Mouse (Mus musculus) G1E-ER4 (cell line): Measurements from ENCODE around the gene Slc27a3. TPM values are rescaled to one million over a fixed set of nuclear protein-coding genes. Genes with fewer than 3 reads are reported as not detected.

ENCODE experiments used
- GATA1 ChIP-seq: IDR thresholded peaks from one replicate; pipeline ENCODE4 v1.8.0; 2012; ENCODE audit warnings: low read length, inconsistent platforms
- polyA plus RNA-seq: library from polyadenylated mRNA; stranded (reverse); fragments of >175 nt; gene quantifications from 2 replicates; pipeline ENCODE4 v1.2.3, GENCODE M21; 2012

Gene Slc27a3
- polyA plus RNA-seq, 1 experiment, result 3.4 TPM

DNA sequence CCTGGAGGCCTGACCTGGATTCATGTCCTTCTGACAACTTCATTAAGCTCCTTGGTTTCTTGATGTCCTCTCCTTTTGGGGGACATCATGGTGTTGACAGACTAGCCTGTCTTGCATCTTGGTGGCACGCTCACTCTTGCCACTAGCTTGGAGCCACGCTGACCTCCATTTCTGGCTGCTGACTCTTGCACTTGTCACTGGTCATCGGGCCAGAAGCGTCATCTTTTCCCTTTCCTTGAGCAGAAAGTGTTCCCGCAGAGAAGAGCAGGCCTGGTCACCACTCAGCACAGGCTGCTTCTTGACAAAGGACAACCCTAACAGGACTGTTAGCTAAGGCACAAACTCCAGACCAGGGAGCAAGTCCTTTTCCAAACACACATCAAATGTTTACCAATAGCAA is 16.7 kb upstream of the Slc27a3 start:
- no peak for TF ChIP-seq GATA1

DNA sequence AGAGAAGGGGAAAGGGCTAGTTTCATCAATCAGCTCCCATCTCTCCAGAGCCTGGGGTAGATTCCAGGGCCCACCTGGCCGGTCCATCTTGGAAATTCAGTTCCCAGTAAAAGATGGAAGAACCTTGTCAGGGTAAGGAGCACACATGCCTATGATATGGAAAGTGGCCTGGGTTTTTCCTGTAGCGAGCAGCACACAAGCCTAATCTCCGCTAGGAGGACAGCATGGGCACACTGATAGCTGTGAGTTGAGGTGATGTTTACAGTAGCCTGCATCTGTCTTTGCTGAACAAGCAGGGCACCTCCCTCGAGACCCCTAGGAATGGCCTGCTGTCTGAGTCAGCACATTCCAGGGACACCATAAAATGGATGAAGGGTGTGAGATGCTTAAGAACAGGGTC is 14.9 kb upstream of the Slc27a3 start:
- TF ChIP-seq GATA1, result no peak

DNA sequence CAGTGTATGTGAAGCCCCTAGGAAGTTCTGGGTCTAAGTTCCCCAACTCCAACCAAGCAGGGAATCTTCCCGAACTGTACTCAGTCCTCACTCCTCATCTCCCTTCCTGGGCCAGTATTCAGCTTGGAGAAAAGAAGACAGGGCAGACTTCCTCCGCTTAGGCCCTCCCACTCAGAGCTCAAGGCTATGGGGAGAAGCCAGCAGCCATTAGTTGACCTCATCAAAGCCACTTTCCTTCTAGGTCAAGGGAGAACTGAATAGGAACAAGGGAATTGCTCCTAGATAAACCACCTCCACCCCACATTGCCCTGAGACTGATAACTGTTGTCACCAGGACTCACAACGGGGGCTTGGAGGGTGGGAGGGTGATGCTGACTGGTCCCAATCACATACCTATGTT is 14.4 kb upstream of the Slc27a3 start:
- no peak for TF ChIP-seq GATA1

DNA sequence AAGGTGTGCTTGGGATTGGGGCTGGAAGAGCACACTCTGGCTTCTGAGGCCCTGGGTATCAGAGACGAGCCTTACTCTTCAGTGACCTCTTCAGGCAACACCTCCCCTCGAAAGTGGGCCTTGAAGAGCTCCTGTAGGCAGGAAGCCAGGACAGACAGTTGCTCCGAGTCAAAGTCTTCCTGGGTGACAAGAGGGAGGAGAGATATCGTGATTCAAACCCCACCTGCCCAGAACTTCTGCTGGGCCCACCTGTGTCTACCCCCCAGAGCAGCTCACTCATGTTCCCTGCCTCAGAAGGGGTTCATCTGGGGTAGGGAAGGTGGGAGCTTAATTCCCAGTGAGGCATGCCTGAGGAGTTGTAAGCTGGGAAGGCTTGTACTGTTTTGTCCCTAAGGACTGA is 11.3 kb upstream of the Slc27a3 start:
- no peak for TF ChIP-seq GATA1

DNA sequence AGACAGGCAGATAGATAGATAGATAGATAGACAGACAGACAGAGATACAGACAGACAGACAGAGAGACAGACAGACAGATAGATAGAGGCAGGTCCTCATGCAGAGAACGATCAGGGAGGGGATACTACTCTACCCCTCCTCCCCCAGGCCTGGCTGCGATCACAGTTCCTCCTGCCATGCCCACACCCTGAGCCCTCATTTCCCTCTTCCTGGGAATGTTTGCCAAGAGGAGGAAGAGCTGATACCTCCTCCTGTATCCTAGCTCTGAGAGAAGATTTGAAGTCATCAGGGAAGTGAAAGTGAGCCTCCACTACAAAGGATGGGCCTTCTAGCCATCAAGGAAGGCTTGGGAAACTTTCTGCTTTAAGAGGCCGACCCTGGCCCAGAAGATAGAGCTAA is 5.9 kb upstream of the Slc27a3 start:
- no peak for TF ChIP-seq GATA1

DNA sequence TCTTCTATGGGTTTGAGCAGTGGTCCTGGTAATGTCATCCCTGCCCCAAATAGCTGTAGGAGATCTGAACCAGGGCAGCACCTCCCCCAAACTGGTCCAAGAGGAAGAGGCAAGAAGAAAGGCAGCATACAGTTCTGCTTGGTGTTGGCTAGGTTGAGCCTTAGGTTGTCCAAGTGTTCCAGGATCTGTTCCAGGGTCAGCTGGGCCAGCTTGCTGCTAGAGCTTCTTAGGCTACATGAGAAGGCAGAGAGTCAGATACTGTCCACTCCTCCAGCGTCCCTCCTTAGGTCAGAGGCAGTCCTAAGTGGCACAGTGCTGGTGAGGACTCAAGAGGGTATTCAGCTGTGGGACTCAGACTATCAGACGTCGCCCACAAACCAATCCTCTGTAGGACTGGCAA is 2.9 kb upstream of the Slc27a3 start:
- no peak for TF ChIP-seq GATA1

DNA sequence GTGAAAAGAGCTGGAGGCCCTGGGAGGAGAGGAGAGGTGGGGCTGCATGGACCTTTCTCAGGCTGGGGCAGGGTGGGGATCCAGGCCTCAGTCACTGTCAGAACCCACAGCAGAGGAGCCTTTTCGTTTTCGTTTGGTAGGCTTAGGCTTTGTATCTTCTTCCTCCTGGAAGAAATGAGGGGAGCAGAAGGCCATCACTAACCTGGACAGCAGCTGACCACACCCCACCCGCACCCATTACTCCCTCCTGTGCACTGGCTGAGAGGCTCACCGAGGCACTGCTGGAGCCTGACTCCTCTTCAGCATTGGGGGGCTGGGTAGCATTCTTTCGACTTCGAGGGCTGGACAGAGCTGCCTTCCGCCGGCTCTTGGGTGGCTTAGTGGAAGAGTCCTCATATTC is 2.2 kb upstream of the Slc27a3 start:
- no peak for TF ChIP-seq GATA1

DNA sequence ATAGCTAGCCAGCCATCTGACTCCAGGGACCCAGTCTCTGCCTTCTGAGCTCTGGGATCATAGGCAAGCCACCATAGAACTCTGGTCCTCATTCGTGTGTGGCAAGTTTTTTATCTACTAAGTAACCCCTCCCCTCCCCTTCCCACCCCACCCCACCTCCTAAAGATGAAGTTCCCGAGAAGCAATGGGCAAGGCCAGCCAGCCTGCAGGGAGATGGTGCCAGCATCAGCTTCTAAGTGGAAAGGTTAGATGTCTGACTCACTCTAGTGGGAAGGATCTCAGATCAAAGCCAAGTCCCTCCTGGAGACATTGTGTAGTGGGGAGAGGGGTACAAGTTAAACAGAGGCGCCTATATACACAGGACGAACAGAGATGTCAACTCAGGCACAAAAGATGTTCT is 1.3 kb upstream of the Slc27a3 start:
- no peak for TF ChIP-seq GATA1

DNA sequence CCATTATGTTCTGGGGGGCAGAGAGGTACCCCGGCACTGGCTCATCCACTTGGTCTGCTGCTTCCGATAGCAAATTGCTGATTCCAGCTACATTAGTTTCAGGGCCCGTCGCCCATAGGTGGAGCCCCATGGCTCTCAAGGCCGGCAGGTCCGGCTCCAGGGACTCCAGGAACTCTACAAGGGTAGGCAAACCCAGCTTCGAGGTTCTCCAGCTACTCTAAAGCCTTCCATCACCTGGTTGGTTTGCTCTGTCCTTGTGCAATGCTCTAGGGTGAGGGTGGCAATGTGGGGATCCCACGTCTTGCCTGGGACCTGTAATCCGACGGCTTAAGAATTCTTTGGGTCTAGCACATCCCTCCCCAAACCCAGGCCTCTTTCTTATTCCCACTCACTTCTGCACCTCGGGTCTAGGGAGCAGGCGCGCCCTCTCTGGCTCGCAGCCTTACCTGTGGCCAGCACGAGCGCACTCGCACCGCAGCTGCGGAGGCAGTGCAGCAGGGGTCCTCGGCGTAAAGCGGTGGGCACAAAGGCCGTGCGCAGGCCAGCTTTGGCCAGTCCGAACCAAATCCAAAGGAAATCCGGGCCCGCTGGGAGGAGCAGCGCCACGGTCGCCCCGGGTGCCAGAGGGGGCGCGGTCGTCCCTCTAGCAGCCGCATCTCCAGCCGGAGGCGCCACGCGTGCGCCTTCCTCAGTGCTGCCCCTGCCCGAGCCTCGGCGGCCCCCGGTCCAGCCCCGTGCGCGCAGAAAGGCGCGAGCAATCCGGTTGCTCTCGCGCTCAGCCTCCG is 820 bp downstream of the Slc27a3 start:
- no peak for TF ChIP-seq GATA1

DNA sequence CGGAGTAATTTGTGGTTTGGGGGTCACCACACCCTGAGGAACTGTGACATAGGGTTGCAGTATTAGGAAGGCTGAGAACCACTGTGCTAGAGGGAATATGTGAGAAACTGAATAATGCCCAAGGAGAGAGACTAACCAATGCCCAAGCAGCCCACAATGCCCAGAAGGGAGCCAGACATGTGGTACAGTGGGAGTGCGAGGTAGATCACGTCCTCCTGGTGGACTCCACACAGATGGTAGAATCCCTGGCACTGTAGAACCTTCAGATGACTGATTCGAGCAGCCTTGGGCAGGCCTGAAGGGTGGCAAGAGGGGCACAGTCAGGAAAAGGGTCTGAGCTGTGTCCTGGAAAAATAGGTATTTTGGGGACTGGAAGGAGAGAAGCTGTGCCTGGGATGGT is 1.5 kb downstream of the Slc27a3 start:
- no peak for TF ChIP-seq GATA1

DNA sequence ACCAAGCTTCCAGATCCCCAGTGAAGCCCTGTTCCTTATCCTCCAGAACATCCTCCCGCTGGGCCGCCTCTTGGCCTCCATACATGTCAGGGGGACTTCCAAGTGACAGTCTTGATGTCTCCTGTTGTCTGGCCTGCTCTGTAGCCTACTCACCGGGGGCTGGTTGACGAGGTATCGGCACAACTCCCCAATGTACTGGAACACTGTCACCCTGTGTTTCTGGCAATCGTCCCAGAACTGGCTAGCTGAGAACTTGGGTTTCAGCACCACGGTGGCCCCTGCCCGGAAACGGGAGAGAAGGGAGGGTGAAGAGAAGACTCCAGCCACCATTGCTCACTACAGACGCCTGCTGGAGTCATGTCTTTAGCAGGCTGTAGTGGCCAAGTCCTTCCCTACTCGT is 2.3 kb downstream of the Slc27a3 start:
- TF ChIP-seq GATA1, result no peak

DNA sequence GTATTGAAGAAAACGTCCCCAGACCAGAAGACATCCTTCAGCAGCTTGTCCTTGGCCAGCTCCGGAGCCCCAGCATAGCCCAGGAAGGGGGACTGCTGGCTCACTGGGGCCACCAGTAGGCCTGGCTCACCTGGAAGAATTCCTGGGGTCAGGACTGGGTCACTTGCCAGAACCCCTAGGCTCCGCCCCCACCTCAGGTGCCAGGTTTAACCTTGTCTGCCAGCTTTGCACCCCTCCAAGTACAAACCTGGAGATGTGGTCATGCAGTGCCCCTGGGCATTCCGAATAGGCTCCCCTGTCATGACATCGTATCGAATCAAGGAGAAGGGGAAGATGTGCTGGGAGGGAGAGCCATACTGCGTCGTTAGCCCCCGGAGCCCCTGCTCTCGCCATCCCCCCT is 2.9 kb downstream of the Slc27a3 start:
- TF ChIP-seq GATA1, result no peak

DNA sequence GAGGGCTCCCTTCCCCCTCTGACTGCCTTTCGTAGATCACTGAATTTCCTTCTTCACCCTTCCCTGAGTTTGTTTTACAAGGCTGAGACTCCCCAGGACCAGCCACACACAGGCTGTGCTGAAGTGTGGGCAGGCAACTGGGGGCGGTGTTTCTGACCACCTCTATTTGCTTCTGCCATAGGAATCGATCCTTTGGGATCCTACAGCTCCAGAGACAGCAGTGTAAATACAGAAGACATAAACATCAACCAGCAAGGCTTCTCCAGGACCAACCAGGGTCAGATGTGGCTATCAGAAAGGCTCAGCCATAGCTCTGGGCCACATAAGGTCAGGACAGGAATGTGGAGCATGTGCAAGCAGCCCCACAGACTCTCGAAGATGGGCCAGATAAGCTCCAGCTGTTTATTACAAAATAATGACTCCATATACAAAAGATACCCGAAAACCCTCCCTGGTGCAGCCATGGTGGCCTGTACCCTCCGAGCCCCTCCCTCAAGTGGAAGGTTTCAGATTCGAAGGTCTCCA is 4.8 kb downstream of the Slc27a3 start:
- no peak for TF ChIP-seq GATA1

DNA sequence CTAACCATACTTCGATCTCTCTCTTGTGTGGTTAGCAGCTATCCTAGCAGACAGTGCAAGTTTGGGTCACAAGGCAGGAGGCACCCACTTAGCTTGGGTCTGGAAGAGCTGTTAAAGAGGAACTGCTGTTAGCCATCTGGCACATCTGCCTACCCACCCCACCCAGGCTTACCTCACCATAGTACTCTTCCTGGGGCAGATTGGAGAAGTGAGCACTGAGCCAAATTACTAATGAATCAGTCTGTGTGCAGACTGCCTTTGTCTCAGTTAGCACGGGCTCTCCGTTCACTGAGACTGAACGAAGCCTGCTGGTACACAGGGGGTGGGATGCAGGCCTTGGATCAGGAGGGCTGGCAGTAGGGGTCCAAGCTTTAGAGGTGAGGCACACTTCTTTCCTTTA is 6.0 kb downstream of the Slc27a3 start:
- TF ChIP-seq GATA1, result no peak

DNA sequence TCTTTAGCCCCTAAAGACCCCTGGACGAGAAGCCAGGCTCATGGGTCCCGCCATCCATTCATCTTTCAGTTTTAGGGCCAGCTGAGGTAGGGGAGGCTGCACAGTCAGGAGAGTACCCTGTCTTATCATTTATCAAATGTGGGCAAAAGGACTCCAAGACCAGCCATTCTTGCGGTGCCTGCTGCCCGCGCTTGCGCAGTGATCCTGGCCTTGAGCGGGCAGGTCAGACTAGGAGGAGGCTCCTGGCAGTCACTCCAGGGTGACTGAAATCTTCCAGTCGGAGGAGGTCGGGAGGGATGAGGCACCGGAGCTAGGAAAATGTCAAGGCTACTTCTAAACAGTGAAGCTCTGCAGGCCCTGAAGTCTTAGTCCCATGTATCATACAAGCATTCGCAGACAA is 8.0 kb downstream of the Slc27a3 start:
- no peak for TF ChIP-seq GATA1

DNA sequence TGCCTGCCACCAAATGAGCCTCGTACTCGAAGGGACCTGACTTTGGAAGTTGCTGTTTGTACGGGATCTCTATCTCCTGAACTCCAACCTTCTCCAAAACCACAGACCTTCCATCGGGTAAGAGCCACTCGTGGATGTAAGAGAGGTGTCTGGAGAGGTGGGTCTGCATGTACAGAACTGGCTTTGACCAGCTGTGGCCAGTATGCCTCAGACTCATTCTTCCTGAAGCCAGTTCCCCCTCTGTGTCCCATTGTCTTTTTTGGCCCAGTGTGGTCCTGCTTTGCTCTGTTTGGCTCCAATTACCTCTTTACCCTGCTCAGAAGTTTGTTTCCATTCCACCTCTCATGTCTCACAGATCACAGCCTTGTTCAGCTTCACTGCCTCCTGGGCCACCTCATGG is 11.2 kb downstream of the Slc27a3 start:
- no peak for TF ChIP-seq GATA1

DNA sequence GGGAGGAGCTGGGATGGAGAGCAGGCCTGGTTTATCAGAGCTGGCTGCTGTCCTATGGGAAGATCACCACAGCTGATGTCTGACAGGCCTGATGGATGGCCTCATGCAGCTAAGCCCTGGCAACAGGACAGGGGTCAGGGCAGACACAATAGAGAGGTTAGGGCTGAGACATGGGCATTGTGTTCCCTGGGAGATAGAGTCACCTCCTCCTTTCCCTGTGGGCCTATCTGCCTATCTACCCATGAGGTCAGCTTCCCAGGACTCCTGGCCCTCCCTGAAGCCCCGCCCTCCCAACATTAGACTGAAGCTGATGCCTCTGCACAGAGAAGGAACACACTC is 13.5 kb downstream of the Slc27a3 start:
- no peak for TF ChIP-seq GATA1
